Mouse (Mus musculus) forebrain, postnatal 0 days (tissue): ENCODE data around the gene Matn1. TPM values are rescaled to one million over a fixed set of nuclear protein-coding genes. Genes with fewer than 3 reads are reported as not detected.

Experiments
- ATAC-seq: fragments of 200-750 bp; cut with Nextera tagmentation; 2 replicates; pipeline ENCODE4 v1.8.0; 2017; ENCODE audit warnings: mild to moderate bottlenecking, moderate library complexity
- DNase-seq: peaks from one replicate; pipeline ENCODE4 v3.0.0-alpha.2; 2015
- H3K27ac ChIP-seq: fragments of 300-500 bp; sonication (generic); 2 replicates; pipeline ENCODE4 v1.5.1; 2014; ENCODE audit warnings: low read depth, mild to moderate bottlenecking, antibody characterized with exemption, low read length, moderate library complexity, mixed read lengths
- H3K27me3 ChIP-seq: fragments of 300-500 bp; sonication (generic); 2 replicates; pipeline ENCODE4 v1.6.1; 2014; ENCODE audit warnings: mild to moderate bottlenecking, low read length, mixed read lengths; ENCODE audit not compliant: insufficient read depth
- H3K36me3 ChIP-seq: fragments of 300-500 bp; sonication (generic); 2 replicates; pipeline ENCODE4 v1.6.1; 2014; ENCODE audit warnings: mild to moderate bottlenecking, moderate library complexity; ENCODE audit not compliant: insufficient read depth
- H3K4me1 ChIP-seq: fragments of 300-500 bp; sonication (generic); 2 replicates; pipeline ENCODE4 v1.6.1; 2014; ENCODE audit warnings: antibody characterized with exemption; ENCODE audit not compliant: insufficient read depth
- H3K4me2 ChIP-seq: fragments of 300-500 bp; sonication (generic); 2 replicates; pipeline ENCODE4 v1.6.1; 2014; ENCODE audit warnings: low read depth, mild to moderate bottlenecking, moderate library complexity
- H3K4me3 ChIP-seq: fragments of 300-500 bp; sonication (generic); 2 replicates; pipeline ENCODE4 v1.5.1; 2014; ENCODE audit warnings: low read depth, low read length, mixed read lengths
- H3K9ac ChIP-seq: fragments of 300-500 bp; sonication (generic); 2 replicates; pipeline ENCODE4 v1.6.1; 2014; ENCODE audit warnings: mild to moderate bottlenecking
- H3K9me3 ChIP-seq: fragments of 300-500 bp; sonication (generic); 2 replicates; pipeline ENCODE4 v1.6.1; 2016; ENCODE audit warnings: low read length
- CTCF ChIP-seq: sonication (generic); IDR thresholded peaks from 2 replicates; pipeline ENCODE4 v1.5.1; 2016; ENCODE audit warnings: antibody characterized with exemption, control low read depth, low read depth
- WGBS: fragments of 180-500 bp; shearing (Covaris S2); extraction: QIAGEN DNeasy Blood & Tissue Kit; methylation state at CpG from one replicate; pipeline ENCODE4 v1.1.7; 2014; 5-methylcytosine and 5-hydroxymethylcytosine counted together
- polyA plus RNA-seq: library from polyadenylated mRNA; unstranded; fragments of >200 nt; fragmentation: Nextera tagmentation; extraction: Ambion mirVana; gene quantifications from 2 replicates; pipeline ENCODE4 v1.2.1, GENCODE M21; 2015
- total RNA-seq: library from RNA; depleted of rRNA; stranded (reverse); fragments of >200 nt; gene quantifications from 2 replicates; pipeline ENCODE4 v1.2.3, GENCODE M21; 2014

The Matn1 gene
- total and polyA plus RNA-seq, 2 experiments from 2014 or later = 0.24 to 0.27 TPM

GRCm38 (mm10) chr4:130916639-130917038 lies 27.5 kb upstream of the Matn1 start:
- Histone ChIP-seq H3K4me2 (no peak overlapping the region), H3K27me3 (no peaks in the 10 kb centered on the region), H3K4me3 (no peak overlapping the region), H3K27ac (no peak overlapping the region), H3K36me3 (no peaks in the 10 kb centered on the region), H3K9ac (no peak overlapping the region), H3K4me1 (no peaks in the 10 kb centered on the region), H3K9me3 (no peaks in the 10 kb centered on the region)
- DNase-seq (no peak), ATAC-seq (no peak)
- no peak for TF ChIP-seq CTCF
- 84% methylated on average over 7 of the region's 7 CpGs for WGBS

- no peak overlapping the region for H3K27ac ChIP-seq
- H3K9me3 ChIP-seq = no peaks in the 10 kb centered on the region
- no peak for TF ChIP-seq CTCF
- ATAC-seq (no peak), DNase-seq (no peak)
- H3K4me1 ChIP-seq = no peaks in the 10 kb centered on the region
- no peaks in the 10 kb centered on the region for H3K27me3 ChIP-seq
- H3K9ac ChIP-seq = no peak overlapping the region
- no peaks in the 10 kb centered on the region for H3K36me3 ChIP-seq
- no peak overlapping the region for H3K4me2 ChIP-seq
- no peak overlapping the region for H3K4me3 ChIP-seq
- WGBS = 77% methylated on average over 4 of the region's 4 CpGs
These were observed 26.6 kb upstream of the Matn1 start for GRCm38 (mm10) chr4:130917564-130917963.

DNA sequence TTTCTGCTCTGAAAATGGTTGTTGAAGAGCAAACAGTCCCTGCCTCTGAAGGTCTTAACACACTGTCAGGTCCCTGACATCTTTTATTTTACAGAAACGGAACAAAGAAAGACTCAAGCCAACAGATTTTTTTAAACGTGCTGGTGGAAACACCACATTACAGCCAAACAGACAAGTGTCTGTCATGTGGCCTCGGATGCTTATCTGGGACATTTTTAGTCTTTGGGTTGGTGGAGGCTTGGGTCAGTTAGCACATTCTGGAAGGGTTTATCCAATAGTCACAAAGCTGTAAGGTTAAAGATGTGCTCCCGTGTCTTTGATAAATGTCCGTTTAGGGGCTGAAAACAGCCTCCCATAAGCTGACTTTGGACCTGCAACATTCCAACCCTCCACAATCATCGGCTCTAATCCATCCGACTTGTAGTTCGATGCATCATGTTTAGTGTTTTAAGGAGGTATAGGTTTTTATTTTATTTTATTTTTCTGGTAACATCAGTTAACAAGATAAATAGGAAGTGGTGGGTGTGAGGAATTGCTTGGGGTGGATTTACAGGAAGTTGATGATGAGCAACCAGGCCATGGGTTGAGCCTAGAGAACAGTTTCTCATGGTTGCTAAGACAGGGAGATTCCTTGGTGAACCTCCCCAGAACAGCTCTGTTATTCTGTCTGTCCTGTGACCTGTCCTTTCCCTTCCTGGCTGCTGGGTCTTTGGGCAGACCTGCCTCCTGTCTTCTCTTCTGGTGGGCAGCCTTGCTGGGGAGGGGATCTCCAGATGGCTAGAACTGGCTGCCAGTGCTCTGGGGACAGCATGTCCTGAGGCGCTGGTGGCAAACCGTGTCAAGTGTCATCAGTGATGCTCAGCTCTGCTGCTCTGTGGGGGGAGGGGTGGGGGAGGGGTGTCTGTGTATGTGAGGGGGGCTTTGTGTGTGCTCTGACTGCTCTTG lies 25.1 kb upstream of the Matn1 start:
- H3K27ac ChIP-seq = no peak overlapping the region
- WGBS = 65% methylated on average over 10 of the region's 10 CpGs
- H3K4me3 ChIP-seq = no peak overlapping the region
- no peaks in the 10 kb centered on the region for H3K9me3 ChIP-seq
- DNase-seq (no peak), ATAC-seq (no peak)
- no peaks in the 10 kb centered on the region for H3K27me3 ChIP-seq
- no peaks in the 10 kb centered on the region for H3K36me3 ChIP-seq
- H3K9ac ChIP-seq = no peak overlapping the region
- TF ChIP-seq CTCF = no peak
- no peaks in the 10 kb centered on the region for H3K4me1 ChIP-seq
- no peak overlapping the region for H3K4me2 ChIP-seq

DNA sequence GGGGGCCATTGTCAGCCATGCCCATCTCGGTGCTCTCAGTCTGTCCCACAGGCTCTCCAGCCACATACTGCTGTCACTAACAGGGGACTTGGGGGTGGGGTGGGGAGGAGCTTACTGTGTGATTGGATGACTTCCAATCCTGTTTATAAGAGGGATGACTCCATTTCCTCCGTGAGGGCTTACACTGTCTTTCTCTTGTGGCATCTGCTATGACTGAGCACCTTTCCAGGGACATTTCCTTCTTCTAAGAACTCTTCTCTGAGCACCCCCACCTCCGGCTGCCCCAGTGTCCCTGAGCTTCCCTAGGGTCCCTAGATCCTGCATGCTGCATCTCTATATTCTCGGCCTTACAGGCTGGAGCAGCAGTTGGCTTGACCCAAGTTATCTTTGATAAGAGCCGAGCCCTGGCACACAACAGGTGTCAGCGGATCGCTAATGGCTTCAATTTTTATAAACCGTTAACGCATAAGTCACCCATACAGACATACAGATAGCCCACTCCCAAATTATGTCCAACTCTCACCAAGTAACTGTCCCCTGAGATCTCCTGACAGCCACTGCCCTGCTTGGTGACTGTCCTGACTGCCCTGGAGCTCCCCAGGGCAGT lies 24.3 kb upstream of the Matn1 start:
- H3K27me3 ChIP-seq = no peaks in the 10 kb centered on the region
- H3K4me3 ChIP-seq = no peak overlapping the region
- TF ChIP-seq CTCF = no peak
- H3K9me3 ChIP-seq = no peaks in the 10 kb centered on the region
- no peak overlapping the region for H3K27ac ChIP-seq
- H3K9ac ChIP-seq = no peak overlapping the region
- ATAC-seq (no peak), DNase-seq (no peak)
- 62% methylated on average over 9 of the region's 9 CpGs for WGBS
- H3K36me3 ChIP-seq = no peaks in the 10 kb centered on the region
- H3K4me1 ChIP-seq = no peaks in the 10 kb centered on the region
- no peak overlapping the region for H3K4me2 ChIP-seq

GRCm38 (mm10) chr4:130920951-130921693 lies 23.1 kb upstream of the Matn1 start:
- Histone ChIP-seq H3K4me3 (no peak overlapping the region), H3K4me2 (no peak overlapping the region), H3K27me3 (no peaks in the 10 kb centered on the region), H3K27ac (no peak overlapping the region), H3K9me3 (no peaks in the 10 kb centered on the region), H3K4me1 (no peaks in the 10 kb centered on the region), H3K9ac (no peak overlapping the region), H3K36me3 (no peaks in the 10 kb centered on the region)
- no peak for TF ChIP-seq CTCF
- no peak for ATAC-seq
- WGBS = 40% methylated on average over 12 of the region's 12 CpGs
- no peak for DNase-seq

GRCm38 (mm10) chr4:130921986-130922385 lies 22.2 kb upstream of the Matn1 start:
- TF ChIP-seq CTCF = no peak
- H3K36me3 ChIP-seq = no peaks in the 10 kb centered on the region
- DNase-seq = no peak
- H3K27me3 ChIP-seq = no peaks in the 10 kb centered on the region
- no peaks in the 10 kb centered on the region for H3K9me3 ChIP-seq
- H3K4me1 ChIP-seq = no peaks in the 10 kb centered on the region
- WGBS = 83% methylated on average over 10 of the region's 10 CpGs
- no peak overlapping the region for H3K9ac ChIP-seq
- no peak for ATAC-seq
- no peak overlapping the region for H3K27ac ChIP-seq
- H3K4me2 ChIP-seq = no peak overlapping the region
- no peak overlapping the region for H3K4me3 ChIP-seq

DNA sequence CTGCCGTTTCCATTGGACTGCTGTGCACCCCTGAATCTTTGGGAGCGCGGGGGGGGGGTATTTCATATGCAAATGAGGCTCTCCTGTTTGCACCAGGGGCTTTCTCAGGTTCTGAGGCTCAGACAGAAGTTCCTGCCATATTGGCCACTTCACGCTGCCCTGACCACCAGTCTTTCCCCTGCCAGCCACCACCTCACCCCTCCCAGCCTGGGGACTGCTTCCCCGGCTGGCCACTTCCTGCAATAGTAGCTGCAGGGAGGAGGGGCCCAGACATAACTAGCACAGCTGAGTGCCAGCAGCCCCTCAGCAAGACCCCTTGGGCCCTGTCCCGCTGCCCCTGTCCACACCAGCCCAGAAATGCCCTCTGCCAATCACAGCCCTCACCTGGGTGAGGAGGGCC lies 17.9 kb upstream of the Matn1 start:
- WGBS = 57% methylated on average over 6 of the region's 6 CpGs
- H3K4me1 ChIP-seq = no peaks in the 10 kb centered on the region
- no peaks in the 10 kb centered on the region for H3K27me3 ChIP-seq
- H3K27ac ChIP-seq = no peak overlapping the region
- no peaks in the 10 kb centered on the region for H3K36me3 ChIP-seq
- H3K9me3 ChIP-seq = no peaks in the 10 kb centered on the region
- no peak overlapping the region for H3K4me2 ChIP-seq
- no peak for DNase-seq
- ATAC-seq = no peak
- no peak overlapping the region for H3K4me3 ChIP-seq
- no peak overlapping the region for H3K9ac ChIP-seq
- TF ChIP-seq CTCF = no peak
